Mouse (Mus musculus) intestine, embryonic 14.5 days (tissue): ENCODE data around the gene Mfsd6l. TPM values are rescaled to one million over a fixed set of nuclear protein-coding genes. Genes with fewer than 3 reads are reported as not detected.
A peak's percentile ranks its signal among the peaks of the same experiment; 100 is the strongest.

Experiments
- ATAC-seq: fragments of 200-750 bp; cut with Nextera tagmentation; replicated peaks from 2 replicates; pipeline ENCODE4 v1.8.0; 2017; ENCODE audit warnings: low read depth, moderate number of reproducible peaks, moderate TSS enrichment, moderate library complexity; ENCODE audit not compliant: low FRiP score, low TSS enrichment
- DNase-seq: peaks from one replicate; pipeline ENCODE4 v3.0.0-alpha.2; 2018; ENCODE audit warnings: low spot score
- H3K27ac ChIP-seq: fragments of 300-500 bp; sonication (generic); 2 replicates; pipeline ENCODE4 v1.5.1; 2014; ENCODE audit warnings: low read depth, mild to moderate bottlenecking, control low read depth
- H3K27me3 ChIP-seq: fragments of 300-500 bp; sonication (generic); replicated peaks from 2 replicates; pipeline ENCODE4 v1.6.1; 2014; ENCODE audit warnings: low read length, control low read depth; ENCODE audit not compliant: control insufficient read depth, insufficient read depth
- H3K36me3 ChIP-seq: fragments of 300-500 bp; sonication (generic); 2 replicates; pipeline ENCODE4 v1.6.1; 2014; ENCODE audit warnings: low read length, control low read depth; ENCODE audit not compliant: control insufficient read depth, insufficient read depth
- H3K4me1 ChIP-seq: fragments of 300-500 bp; sonication (generic); replicated peaks from 2 replicates; pipeline ENCODE4 v1.6.1; 2014; ENCODE audit warnings: low read length, control low read depth, mixed read lengths; ENCODE audit not compliant: control insufficient read depth, insufficient read depth
- H3K4me2 ChIP-seq: fragments of 300-500 bp; sonication (generic); 2 replicates; pipeline ENCODE4 v1.6.1; 2014; ENCODE audit warnings: low read length
- H3K4me3 ChIP-seq: fragments of 300-500 bp; sonication (generic); 2 replicates; pipeline ENCODE4 v1.5.1; 2014; ENCODE audit warnings: low read depth, low read length, control low read depth, mixed read lengths
- H3K9ac ChIP-seq: fragments of 300-500 bp; sonication (generic); 2 replicates; pipeline ENCODE4 v1.6.1; 2014; ENCODE audit warnings: mild to moderate bottlenecking, low read length
- H3K9me3 ChIP-seq: fragments of 300-500 bp; sonication (generic); 2 replicates; pipeline ENCODE4 v1.6.1; 2016; ENCODE audit warnings: low read length, control low read depth; ENCODE audit not compliant: control insufficient read depth
- WGBS: fragments of 180-500 bp; shearing (Covaris S2); extraction: QIAGEN DNeasy Blood & Tissue Kit; methylation state at CpG from one replicate; pipeline ENCODE4 v1.1.7; 2014; 5-methylcytosine and 5-hydroxymethylcytosine counted together
- polyA plus RNA-seq: library from polyadenylated mRNA; unstranded; fragments of >200 nt; fragmentation: Nextera tagmentation; extraction: Ambion mirVana; gene quantifications from 2 replicates; pipeline ENCODE4 v1.2.1, GENCODE M21; 2014

The Mfsd6l gene
- polyA plus RNA-seq, 1 experiment from 2014 or later = 2.2 TPM

GRCm38 (mm10) chr11:68564356-68565031 is 8.5 kb downstream of the Mfsd6l start:
- Histone ChIP-seq H3K9ac (no peak overlapping the region), H3K4me2 (no peak overlapping the region), H3K9me3 (no peaks in the 10 kb centered on the region), H3K4me1 (no peaks in the 10 kb centered on the region), H3K4me3 (no peak overlapping the region), H3K36me3 (no peaks in the 10 kb centered on the region), H3K27ac (no peak overlapping the region), H3K27me3 (no peaks in the 10 kb centered on the region)
- DNase-seq (no peak), ATAC-seq (no peak)
- WGBS = 60% methylated on average over 13 of the region's 13 CpGs

GRCm38 (mm10) chr11:68565032-68565429 is 9.0 kb downstream of the Mfsd6l start:
- H3K27ac ChIP-seq = no peak overlapping the region
- H3K9ac ChIP-seq = no peak overlapping the region
- WGBS = 69% methylated on average over 3 of the region's 3 CpGs
- no peak for DNase-seq
- H3K4me3 ChIP-seq = no peak overlapping the region
- H3K27me3 ChIP-seq = no peaks in the 10 kb centered on the region
- H3K4me1 ChIP-seq = no peaks in the 10 kb centered on the region
- H3K36me3 ChIP-seq = no peaks in the 10 kb centered on the region
- no peak overlapping the region for H3K4me2 ChIP-seq
- no peaks in the 10 kb centered on the region for H3K9me3 ChIP-seq
- no peak for ATAC-seq

GRCm38 (mm10) chr11:68566447-68567059 is 10.6 kb downstream of the Mfsd6l start:
- H3K9ac ChIP-seq = no peak overlapping the region; the same call in 1 of the 2 replicates
- ATAC-seq (no peak), DNase-seq (peak; percentile 87)
- WGBS = 20% methylated on average over 17 of the region's 17 CpGs
- no peaks in the 10 kb centered on the region for H3K27me3 ChIP-seq
- H3K4me3 ChIP-seq = no peak overlapping the region
- no peak overlapping the region for H3K27ac ChIP-seq
- no peaks in the 10 kb centered on the region for H3K4me1 ChIP-seq
- H3K4me2 ChIP-seq = peak overlapping the region; percentile 44
- no peaks in the 10 kb centered on the region for H3K9me3 ChIP-seq
- no peaks in the 10 kb centered on the region for H3K36me3 ChIP-seq

GRCm38 (mm10) chr11:68570861-68571260 is 14.9 kb downstream of the Mfsd6l start:
- 79% methylated on average over 5 of the region's 5 CpGs for WGBS
- no peaks in the 10 kb centered on the region for H3K36me3 ChIP-seq
- no peak overlapping the region for H3K27ac ChIP-seq

GRCm38 (mm10) chr11:68577076-68577475 is 21.1 kb downstream of the Mfsd6l start:
- Histone ChIP-seq H3K27me3 (no peaks in the 10 kb centered on the region), H3K9ac (no peak overlapping the region), H3K4me2 (no peak overlapping the region), H3K9me3 (no peaks in the 10 kb centered on the region), H3K4me1 (no peaks in the 10 kb centered on the region), H3K36me3 (no peaks in the 10 kb centered on the region), H3K27ac (no peak overlapping the region), H3K4me3 (no peak overlapping the region)
- ATAC-seq (no peak), DNase-seq (no peak)
- 76% methylated on average over 1 of the region's 1 CpGs for WGBS

More at GRCm38 (mm10) chr11:68570861-68571260, 14.9 kb downstream of the Mfsd6l start:
- no peak for ATAC-seq
- Histone ChIP-seq H3K4me2 (no peak overlapping the region), H3K27me3 (no peaks in the 10 kb centered on the region), H3K9ac (no peak overlapping the region), H3K4me3 (no peak overlapping the region), H3K4me1 (no peaks in the 10 kb centered on the region), H3K9me3 (no peaks in the 10 kb centered on the region)
- DNase-seq = no peak

- Histone ChIP-seq H3K27me3 (no peaks in the 10 kb centered on the region), H3K9ac (no peak overlapping the region), H3K9me3 (no peaks in the 10 kb centered on the region), H3K4me3 (no peak overlapping the region), H3K4me2 (no peak overlapping the region), H3K4me1 (no peaks in the 10 kb centered on the region), H3K27ac (no peak overlapping the region), H3K36me3 (no peaks in the 10 kb centered on the region)
- DNase-seq = no peak
- 33% methylated on average over 9 of the region's 9 CpGs for WGBS
- ATAC-seq = no peak
These were observed 23.5 kb downstream of the Mfsd6l start for GRCm38 (mm10) chr11:68579462-68579881.

GRCm38 (mm10) chr11:68580566-68580965 is 24.6 kb downstream of the Mfsd6l start:
- DNase-seq = no peak
- Histone ChIP-seq H3K4me3 (no peak overlapping the region), H3K27me3 (no peaks in the 10 kb centered on the region), H3K27ac (no peak overlapping the region), H3K9me3 (no peaks in the 10 kb centered on the region), H3K4me2 (no peak overlapping the region), H3K9ac (no peak overlapping the region), H3K4me1 (no peaks in the 10 kb centered on the region), H3K36me3 (no peaks in the 10 kb centered on the region)
- ATAC-seq = no peak
- 63% methylated on average over 6 of the region's 6 CpGs for WGBS

- ATAC-seq = no peak
- no peaks in the 10 kb centered on the region for H3K9me3 ChIP-seq
These were observed 27.2 kb downstream of the Mfsd6l start for GRCm38 (mm10) chr11:68583225-68583624.

More at GRCm38 (mm10) chr11:68583225-68583624, 27.2 kb downstream of the Mfsd6l start:
- no peaks in the 10 kb centered on the region for H3K4me1 ChIP-seq
- 90% methylated on average over 13 of the region's 13 CpGs for WGBS
- no peak overlapping the region for H3K27ac ChIP-seq
- DNase-seq = no peak
- no peaks in the 10 kb centered on the region for H3K27me3 ChIP-seq
- no peak overlapping the region for H3K4me3 ChIP-seq
- H3K9ac ChIP-seq = no peak overlapping the region
- no peak overlapping the region for H3K4me2 ChIP-seq
- no peaks in the 10 kb centered on the region for H3K36me3 ChIP-seq
